Mouse (Mus musculus): ENCODE results near the gene Mob4. TPM values are rescaled to one million over a fixed set of nuclear protein-coding genes. Genes with fewer than 3 reads are reported as not detected.
"Not testable (repeated sequence)": the region's sequence is repeated elsewhere in the genome, so short reads cannot be mapped to it uniquely, and the experiment has no call there.

The Mob4 gene
- polyA plus RNA-seq, 1 experiment from 2014 or later, result 174 TPM

DNA sequence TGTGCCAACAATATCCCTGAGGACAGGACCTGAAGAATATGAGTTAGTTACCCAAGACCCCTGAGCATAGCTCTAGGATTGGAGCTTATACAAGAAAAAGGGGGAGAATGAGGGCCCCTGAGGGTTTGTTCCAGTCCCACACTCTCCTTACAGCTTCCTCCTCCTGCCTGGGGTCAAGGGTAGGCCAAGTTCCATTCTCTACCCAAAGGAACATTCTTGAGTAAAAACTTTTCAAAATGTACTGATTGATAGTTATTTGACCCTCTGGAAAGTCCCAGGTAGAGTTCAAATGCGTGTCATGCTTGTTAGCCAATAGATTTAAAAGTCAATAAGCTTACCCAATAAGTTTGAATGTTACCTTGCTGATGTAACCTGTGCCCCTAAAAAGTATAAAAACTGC lies 23.4 kb upstream of the Mob4 start:
- H3K36me3 ChIP-seq (replicated peaks), result no peaks in the 10 kb centered on the region
- H3K4me1 ChIP-seq, result no peaks in the 10 kb centered on the region
- H3K9ac ChIP-seq, result no peak overlapping the region
- H3K9me3 ChIP-seq, result no peaks in the 10 kb centered on the region
- H3K27me3 ChIP-seq (replicated peaks), result no peaks in the 10 kb centered on the region
- no peak overlapping the region for H3K27ac ChIP-seq
- no peak overlapping the region for H3K4me3 ChIP-seq
- H3K4me2 ChIP-seq, result no peak overlapping the region
- WGBS, result 87% methylated on average over 1 of the region's 1 CpGs
- ATAC-seq (replicated peaks), result no peak

DNA sequence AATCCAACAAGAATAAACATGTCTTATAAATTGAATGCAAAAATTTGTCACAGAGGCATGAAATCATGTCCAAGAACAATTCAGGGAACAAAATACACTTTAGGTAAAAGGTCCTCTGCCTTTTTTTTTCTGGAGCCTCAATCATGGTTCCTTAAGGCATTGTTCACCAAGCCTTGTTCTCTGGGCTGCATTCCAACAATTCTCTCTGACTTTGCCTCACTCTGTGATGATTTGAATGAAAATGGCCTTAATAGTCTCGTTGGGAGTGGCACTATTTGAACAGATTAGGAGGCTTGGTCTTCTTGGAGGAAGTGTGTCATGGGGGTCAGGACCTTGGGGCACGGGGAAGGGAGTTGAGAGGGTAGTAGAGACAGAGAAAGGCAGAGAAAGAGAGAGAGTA lies 22.6 kb upstream of the Mob4 start:
- Histone ChIP-seq H3K4me2 (no peak overlapping the region), H3K4me1 (no peaks in the 10 kb centered on the region), H3K4me3 (no peak overlapping the region), H3K9ac (no peak overlapping the region), H3K27me3 (replicated peaks) (no peaks in the 10 kb centered on the region), H3K27ac (no peak overlapping the region), H3K9me3 (no peaks in the 10 kb centered on the region), H3K36me3 (replicated peaks) (no peaks in the 10 kb centered on the region)
- ATAC-seq (replicated peaks), result no peak
- WGBS, result 10% methylated on average over 2 of the region's 2 CpGs

DNA sequence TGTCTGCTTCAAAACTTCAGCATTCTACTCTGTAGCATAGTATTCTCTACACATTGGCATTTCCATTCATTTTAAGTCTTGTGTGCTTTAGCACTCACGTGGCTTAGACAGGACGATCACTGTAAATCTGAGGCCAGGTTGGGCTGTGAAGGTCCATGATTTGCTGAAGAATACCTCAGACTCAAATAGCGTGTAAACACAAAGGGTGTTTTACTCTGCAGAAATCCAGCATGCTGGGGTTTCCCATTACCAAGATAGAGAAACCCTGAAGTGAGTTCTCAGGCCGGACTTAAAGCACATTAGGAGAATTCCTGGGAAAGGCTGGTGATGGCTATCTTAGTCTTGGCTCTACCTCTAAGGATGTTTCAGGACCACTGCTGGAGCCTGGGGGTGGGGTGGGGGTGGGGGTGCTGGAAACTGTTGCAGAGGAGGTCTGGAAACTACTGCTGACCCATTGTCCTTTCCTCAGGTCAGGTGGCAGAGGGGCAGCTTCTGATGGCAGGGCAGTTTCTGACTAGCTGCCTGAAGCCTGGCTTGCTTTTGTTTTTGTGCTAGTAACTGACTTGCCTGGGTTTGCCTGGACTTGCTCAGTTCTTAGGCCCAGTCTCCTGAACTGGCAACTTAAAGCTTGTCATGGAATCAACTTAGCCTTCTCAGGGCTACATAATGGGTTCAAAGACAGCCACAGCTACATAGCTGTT lies 21.8 kb upstream of the Mob4 start:
- Histone ChIP-seq H3K4me2 (no peak overlapping the region), H3K27me3 (replicated peaks) (no peaks in the 10 kb centered on the region), H3K27ac (no peak overlapping the region), H3K9me3 (no peaks in the 10 kb centered on the region), H3K9ac (no peak overlapping the region), H3K4me1 (no peaks in the 10 kb centered on the region), H3K4me3 (no peak overlapping the region), H3K36me3 (replicated peaks) (no peaks in the 10 kb centered on the region)
- no peak for ATAC-seq (replicated peaks)
- WGBS, result 96% methylated on average over 4 of the region's 4 CpGs

DNA sequence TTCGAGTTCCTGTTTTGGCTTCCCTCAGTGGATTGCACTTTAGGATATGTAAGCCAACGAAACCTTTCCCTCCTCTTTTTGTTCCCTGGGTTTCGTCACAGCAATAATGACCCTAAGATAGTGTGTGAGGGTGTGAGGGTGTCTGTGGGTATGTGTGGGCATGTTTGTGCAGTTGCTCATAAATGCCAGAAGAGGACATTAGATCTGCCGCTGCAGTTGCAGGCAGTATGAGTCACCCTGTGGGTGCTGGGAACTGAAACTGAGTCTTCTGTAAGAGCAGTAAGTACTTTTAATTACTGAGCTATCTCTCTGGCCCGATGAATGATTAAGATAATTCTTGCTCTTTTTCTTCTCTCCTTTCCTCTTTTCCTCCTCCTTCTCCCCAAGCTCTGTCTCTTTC lies 8.0 kb upstream of the Mob4 start:
- H3K27me3 ChIP-seq (replicated peaks), result no peaks in the 10 kb centered on the region
- H3K36me3 ChIP-seq (replicated peaks), result no peaks in the 10 kb centered on the region
- H3K27ac ChIP-seq, result no peak overlapping the region
- H3K4me3 ChIP-seq, result no peak overlapping the region
- H3K4me2 ChIP-seq, result no peak overlapping the region
- H3K9me3 ChIP-seq, result no peaks in the 10 kb centered on the region
- no peaks in the 10 kb centered on the region for H3K4me1 ChIP-seq
- no peak for ATAC-seq (replicated peaks)
- H3K9ac ChIP-seq, result no peak overlapping the region
- 89% methylated on average over 5 of the region's 5 CpGs for WGBS

DNA sequence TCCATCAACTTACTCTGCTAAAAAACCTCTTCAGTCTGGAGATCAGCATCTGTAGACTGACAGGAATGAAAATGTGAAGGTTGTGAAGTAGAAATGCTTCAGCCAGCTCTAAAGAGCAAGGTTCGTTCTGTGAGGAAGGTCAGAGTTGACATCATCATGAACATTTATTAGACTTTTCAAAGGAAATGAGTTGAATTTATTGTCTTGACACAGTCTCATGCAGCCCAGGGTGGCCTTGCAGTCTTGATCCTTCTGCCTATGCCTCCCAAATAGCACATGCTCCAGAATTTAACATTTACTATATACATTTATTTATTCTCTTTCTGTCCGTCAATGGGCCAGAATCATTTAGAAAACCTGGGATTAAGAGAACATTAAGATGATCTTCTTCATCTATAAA lies 7.5 kb upstream of the Mob4 start:
- Histone ChIP-seq H3K9me3 (no peaks in the 10 kb centered on the region), H3K36me3 (replicated peaks) (no peaks in the 10 kb centered on the region), H3K4me2 (no peak overlapping the region), H3K4me3 (no peak overlapping the region), H3K27me3 (replicated peaks) (no peaks in the 10 kb centered on the region), H3K4me1 (no peaks in the 10 kb centered on the region), H3K9ac (no peak overlapping the region), H3K27ac (no peak overlapping the region)
- no peak for ATAC-seq (replicated peaks)
- 95% methylated on average over 2 of the region's 2 CpGs for WGBS

DNA sequence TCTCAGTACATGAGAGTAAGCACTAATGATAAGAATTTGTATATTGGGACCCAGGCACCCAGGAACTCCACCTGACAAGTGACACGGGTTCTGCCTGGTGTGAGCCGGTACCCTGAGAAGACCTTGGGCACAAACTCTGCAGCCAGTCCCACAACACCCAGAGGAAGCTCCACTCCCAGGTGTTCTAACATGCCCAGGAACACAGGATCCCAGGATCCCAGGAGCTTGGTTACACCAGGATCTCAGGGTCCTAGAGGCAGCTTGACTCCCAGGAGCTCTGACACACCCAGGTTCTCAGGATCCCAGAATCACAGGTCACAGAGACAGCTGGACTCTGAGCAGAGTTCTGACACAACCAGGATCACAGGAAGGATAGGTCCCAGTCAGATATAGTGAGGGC lies 6.9 kb upstream of the Mob4 start:
- H3K4me3 ChIP-seq; H3K27me3 ChIP-seq (replicated peaks); H3K9ac ChIP-seq; H3K27ac ChIP-seq; H3K4me1 ChIP-seq; H3K36me3 ChIP-seq (replicated peaks); H3K9me3 ChIP-seq; H3K4me2 ChIP-seq; ATAC-seq (replicated peaks): not testable (repeated sequence)
- 89% methylated on average over 2 of the region's 2 CpGs for whole genome bisulfite sequencing

DNA sequence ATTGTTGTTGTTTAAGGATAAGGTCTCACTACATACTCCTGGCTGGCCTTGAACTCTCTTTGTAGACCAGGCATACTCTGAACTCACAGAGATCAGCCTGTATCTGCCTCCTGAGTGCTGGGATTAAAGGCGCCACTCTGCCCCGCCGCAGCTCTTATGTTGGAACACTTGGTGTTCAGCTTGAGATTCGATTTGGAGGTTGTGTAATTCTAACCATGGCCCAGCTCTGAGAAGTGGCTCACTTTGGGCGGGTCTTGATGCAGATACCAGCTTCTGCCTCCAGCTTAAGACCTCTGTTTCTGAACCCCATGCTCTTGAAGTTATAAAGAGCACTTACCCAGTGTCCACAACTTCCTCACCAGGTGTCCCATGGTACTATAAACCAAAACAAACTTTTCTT lies 1.3 kb upstream of the Mob4 start:
- WGBS, result 93% methylated on average over 5 of the region's 5 CpGs

DNA sequence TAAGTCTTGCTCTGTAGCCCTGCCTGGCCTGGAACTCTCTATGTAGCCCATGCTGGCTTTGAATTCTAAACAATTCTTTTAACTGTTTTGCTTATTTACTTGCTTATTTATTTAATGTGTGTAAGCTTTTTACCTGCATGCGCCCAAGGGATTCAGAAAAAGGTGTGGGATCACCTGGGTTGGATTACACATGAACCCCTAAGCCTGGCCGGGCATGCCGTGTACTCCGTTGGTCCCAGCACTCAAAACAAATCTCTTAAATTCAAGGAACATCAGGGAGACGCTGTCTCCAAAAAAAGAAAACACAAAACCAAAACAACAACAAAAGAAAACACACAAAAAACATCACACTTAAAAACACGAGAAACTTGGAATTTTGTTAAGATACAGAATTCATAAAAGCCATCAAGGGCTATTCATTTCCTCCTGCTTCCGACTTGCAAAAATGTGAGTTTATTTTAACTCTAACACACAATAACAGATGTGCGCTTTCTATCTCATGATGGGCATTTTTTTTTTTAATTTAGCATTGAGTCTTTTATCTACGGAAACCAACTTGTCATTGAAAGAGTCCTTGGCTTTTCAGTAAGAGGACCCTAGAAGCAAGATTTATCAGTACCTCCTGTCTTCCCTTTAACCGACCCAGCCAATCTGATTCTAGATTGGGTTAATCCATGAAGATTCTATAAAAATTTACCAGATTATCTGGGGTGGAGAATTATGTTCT lies 678 bp upstream of the Mob4 start:
- Histone ChIP-seq H3K27me3 (replicated peaks) (no peaks in the 10 kb centered on the region), H3K9me3 (no peaks in the 10 kb centered on the region), H3K27ac (peak overlapping the region; percentile 95), H3K9ac (peak overlapping the region; percentile 61), H3K4me2 (peak overlapping the region; percentile 62), H3K36me3 (replicated peaks) (no peaks in the 10 kb centered on the region), H3K4me3 (peak overlapping the region; percentile 71), H3K4me1 (peaks cover 24% of the 10 kb centered on the region)
- WGBS, result 68% methylated on average over 10 of the region's 10 CpGs
- no peak for ATAC-seq (replicated peaks)

More for the DNA sequence above, 1.3 kb upstream of the Mob4 start:
- no peak overlapping the region for H3K27ac ChIP-seq
- no peaks in the 10 kb centered on the region for H3K27me3 ChIP-seq (replicated peaks)
- no peak for ATAC-seq (replicated peaks)
- no peaks in the 10 kb centered on the region for H3K36me3 ChIP-seq (replicated peaks)
- H3K9me3 ChIP-seq, result no peaks in the 10 kb centered on the region
- H3K4me3 ChIP-seq, result no peak overlapping the region
- H3K4me2 ChIP-seq, result no peak overlapping the region
- H3K9ac ChIP-seq, result no peak overlapping the region
- H3K4me1 ChIP-seq, result peaks cover 24% of the 10 kb centered on the region

DNA sequence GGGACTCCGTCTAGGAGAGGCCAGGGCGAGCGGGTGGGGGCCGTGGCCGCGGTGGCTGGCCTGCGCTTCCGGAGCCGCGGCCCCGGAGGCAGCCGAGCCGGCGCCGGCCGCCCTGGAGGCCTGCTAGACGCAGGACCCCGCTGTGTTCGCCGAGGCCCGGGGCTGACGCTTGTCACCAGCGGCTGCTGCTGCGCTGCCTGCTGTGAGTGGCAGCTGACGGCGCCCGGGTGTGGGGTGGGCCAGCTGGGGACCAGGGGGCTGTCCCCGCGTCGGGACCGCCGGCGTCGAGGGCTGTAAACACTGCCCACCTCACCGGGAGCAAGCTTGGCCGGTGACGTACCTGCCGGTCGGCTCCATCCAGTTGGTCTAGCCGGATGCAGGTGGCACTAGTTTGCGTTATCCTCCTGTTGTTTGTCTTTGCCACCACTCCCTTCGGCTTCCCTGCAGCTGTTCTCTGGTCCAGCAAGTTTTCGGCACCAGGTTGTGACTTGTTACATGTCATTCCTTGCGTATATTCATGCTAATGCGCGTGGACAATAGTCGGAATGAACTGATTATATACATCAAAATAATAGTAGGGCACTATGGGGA lies 488 bp downstream of the Mob4 start:
- Histone ChIP-seq H3K4me2 (peak overlapping the region; percentile 62), H3K4me1 (peaks cover 24% of the 10 kb centered on the region), H3K9me3 (no peaks in the 10 kb centered on the region), H3K4me3 (peak overlapping the region; percentile 71), H3K27me3 (replicated peaks) (no peaks in the 10 kb centered on the region), H3K27ac (peak overlapping the region; percentile 95), H3K9ac (peak overlapping the region; percentile 99), H3K36me3 (replicated peaks) (no peaks in the 10 kb centered on the region)
- under 1% methylated on average over 34 of the region's 47 CpGs for WGBS
- peak; percentile 82 for ATAC-seq (replicated peaks)

DNA sequence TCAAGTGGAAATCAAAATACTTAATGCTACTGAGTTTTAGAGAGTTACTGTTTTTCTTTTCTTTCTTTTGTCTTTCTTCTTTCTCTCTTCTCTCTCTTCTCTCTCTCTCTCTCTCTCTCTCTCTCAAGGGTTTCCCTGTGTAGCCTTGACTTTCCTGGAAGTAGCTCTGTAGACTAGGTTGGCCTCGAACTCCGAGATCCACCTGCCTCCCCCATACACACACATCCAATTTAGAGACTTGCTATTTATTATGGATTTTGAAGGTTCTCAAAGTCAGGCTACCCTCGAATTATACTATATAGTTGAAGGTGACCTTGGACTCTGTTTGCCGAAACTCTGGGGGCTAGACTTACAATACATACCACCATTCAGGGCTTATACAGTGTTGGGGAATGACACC lies 1.3 kb downstream of the Mob4 start:
- WGBS, result 80% methylated on average over 4 of the region's 4 CpGs
- peak overlapping the region; percentile 99 for H3K9ac ChIP-seq
- no peaks in the 10 kb centered on the region for H3K9me3 ChIP-seq
- H3K4me2 ChIP-seq, result peak overlapping the region; percentile 62
- no peak for ATAC-seq (replicated peaks)
- peaks cover 24% of the 10 kb centered on the region for H3K4me1 ChIP-seq
- no peak overlapping the region for H3K27ac ChIP-seq
- H3K36me3 ChIP-seq (replicated peaks), result no peaks in the 10 kb centered on the region
- peak overlapping the region; percentile 71 for H3K4me3 ChIP-seq
- H3K27me3 ChIP-seq (replicated peaks), result no peaks in the 10 kb centered on the region

DNA sequence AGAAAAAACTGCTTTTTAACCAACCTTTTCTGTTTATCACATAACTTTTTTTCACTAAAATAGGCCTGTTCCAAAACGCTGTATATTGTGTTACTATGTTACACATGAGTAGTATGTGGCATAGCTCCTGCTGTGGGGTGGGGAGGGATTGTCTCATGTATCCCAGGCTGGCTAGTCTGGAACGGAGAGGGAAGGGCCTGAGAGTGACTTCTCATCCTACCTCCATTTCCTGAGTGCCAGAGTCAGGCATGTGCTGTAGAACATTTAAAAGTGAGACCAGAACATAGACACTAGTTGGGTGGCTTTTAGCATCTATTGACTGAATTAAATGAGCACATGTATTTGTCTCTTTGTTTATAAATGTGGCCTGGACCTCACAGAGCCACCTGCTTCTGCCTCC lies 2.1 kb downstream of the Mob4 start:
- Histone ChIP-seq H3K9me3 (no peaks in the 10 kb centered on the region), H3K4me3 (no peak overlapping the region), H3K36me3 (replicated peaks) (no peaks in the 10 kb centered on the region; the same call in 1 of the 2 replicates), H3K4me2 (0 out of 2 replicates have a peak overlapping the region, but pooled peaks have one; percentile 4), H3K4me1 (peaks cover 24% of the 10 kb centered on the region), H3K27ac (no peak overlapping the region), H3K9ac (no peak overlapping the region), H3K27me3 (replicated peaks) (no peaks in the 10 kb centered on the region)
- 73% methylated on average over 2 of the region's 2 CpGs for WGBS
- no peak for ATAC-seq (replicated peaks)

DNA sequence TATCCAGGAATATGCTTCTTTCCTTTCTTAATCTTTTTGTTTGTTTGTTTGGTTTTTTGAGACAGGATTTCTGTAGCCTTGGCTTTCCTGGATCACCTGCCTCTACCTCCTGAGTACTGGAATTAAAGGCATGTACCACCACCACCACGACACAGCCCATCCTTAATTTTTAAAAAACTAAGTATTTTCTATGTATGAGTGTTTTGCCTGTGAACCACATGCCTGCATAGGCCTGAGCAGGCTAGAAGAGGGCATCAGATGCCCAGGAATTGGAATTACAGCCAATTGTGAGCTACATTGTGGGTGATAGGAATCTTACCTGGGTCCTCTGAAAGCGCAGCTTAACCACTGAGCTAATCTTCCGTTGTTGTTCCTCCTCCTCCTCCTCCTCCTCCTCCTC lies 3.3 kb downstream of the Mob4 start:
- no peak overlapping the region for H3K27ac ChIP-seq
- no peak overlapping the region for H3K4me2 ChIP-seq
- H3K36me3 ChIP-seq (replicated peaks), result no peaks in the 10 kb centered on the region; the same call in 1 of the 2 replicates
- H3K27me3 ChIP-seq (replicated peaks), result no peaks in the 10 kb centered on the region
- 97% methylated on average over 3 of the region's 3 CpGs for WGBS
- H3K4me1 ChIP-seq, result peaks cover 24% of the 10 kb centered on the region
- H3K4me3 ChIP-seq, result no peak overlapping the region
- H3K9me3 ChIP-seq, result no peaks in the 10 kb centered on the region
- ATAC-seq (replicated peaks), result no peak
- no peak overlapping the region for H3K9ac ChIP-seq
